Mouse (Mus musculus): ENCODE data around the gene Sun1. TPM values are rescaled to one million over a fixed set of nuclear protein-coding genes. Genes with fewer than 3 reads are reported as not detected.

The Sun1 gene
- total RNA-seq (2014; fragmentation: Nextera tagmentation), result 89.3 and 93.2 TPM in 2 replicates
- total RNA-seq (2017), result 72.3 and 92.9 TPM in 2 replicates

DNA sequence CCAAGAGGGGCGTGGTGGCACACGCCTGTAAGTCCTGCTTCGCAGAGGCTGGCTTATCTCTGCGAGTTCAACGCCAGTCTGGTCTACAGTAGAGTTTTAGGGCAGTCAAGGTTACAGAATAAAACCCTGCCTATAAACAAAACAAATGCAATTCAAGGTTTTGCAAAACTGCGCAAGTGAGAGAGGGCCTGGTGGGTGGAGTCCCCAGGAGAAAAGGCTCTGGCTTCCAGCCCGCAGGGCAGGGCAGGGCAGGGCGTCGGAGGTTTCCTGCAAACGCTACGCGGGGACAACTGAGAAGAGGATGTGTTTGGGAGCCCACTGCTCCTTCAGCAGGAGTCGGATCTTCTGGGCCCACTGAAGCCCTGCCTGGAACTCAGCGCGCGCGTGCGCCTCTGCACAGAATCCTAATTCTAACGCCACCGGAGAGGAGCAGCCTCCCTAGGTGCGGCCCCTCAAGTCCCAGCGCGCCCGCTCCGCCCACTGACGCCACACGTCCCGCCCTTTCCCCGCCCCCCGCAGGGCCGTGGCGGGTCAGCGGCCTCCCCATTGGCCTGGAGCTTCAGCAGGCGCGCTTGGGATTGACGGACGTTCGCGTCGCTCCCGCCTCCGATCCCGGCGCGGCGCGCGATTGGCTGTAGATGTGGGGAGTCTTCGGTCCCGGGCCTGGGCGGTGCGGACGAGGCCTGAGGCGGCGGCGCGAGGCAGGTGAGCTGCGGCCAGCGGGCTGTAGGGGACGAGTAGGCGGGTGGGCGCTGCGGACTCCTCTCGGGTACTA is at the start of gene Sun1:
Gene Sun1 (plus strand): TSS at position 643 of the 775 bp plus-strand sequence.
- peak; percentile 75 for ATAC-seq (replicated peaks; ENCODE audit: low FRiP score, low TSS enrichment, poor library complexity, severe bottlenecking)

DNA sequence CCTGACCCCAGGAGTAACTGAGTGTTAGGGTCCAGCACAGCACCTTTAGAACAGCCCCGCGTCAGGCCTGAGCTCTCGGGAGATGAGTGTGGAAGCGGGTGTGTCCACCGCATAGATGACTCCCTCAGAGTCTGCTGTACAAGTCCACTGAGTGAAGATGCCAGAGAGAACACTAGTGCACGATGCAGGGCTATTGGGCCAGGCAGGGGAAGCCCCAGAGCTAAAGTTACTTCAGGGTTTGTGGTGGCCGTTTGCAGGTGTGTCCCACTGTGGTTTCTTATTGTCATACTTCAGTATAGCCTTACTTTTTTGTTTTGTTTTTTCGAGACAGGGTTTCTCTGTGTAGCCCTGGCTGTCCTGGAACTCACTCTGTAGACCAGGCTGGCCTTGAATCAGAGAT is 39.5 kb upstream of the Sun1 start:
- ATAC-seq (replicated peaks; ENCODE audit: low FRiP score, low TSS enrichment, poor library complexity, severe bottlenecking), result no peak; the same call in 1 of the 2 replicates

DNA sequence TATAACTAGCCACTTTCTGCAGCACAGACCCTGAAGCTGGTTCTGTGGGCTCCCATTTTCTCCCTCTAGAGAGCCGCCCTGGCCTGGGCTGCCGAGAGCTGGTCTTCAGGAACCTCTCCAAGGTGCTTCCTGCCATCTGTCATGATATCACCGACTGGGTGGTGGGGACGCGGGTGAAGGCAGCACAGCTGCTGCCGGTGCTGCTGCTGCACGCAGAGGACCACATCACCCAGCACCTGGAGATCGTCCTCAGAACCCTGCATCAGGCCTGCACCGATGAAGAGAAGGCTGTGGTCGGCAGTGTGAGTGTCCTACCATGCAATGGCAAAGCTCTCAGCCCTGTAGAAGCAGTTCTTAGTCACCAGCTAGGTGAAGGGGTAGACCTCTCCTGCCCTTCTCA is 38.8 kb upstream of the Sun1 start:
- no peak for ATAC-seq (replicated peaks; ENCODE audit: low FRiP score, low TSS enrichment, poor library complexity, severe bottlenecking)

DNA sequence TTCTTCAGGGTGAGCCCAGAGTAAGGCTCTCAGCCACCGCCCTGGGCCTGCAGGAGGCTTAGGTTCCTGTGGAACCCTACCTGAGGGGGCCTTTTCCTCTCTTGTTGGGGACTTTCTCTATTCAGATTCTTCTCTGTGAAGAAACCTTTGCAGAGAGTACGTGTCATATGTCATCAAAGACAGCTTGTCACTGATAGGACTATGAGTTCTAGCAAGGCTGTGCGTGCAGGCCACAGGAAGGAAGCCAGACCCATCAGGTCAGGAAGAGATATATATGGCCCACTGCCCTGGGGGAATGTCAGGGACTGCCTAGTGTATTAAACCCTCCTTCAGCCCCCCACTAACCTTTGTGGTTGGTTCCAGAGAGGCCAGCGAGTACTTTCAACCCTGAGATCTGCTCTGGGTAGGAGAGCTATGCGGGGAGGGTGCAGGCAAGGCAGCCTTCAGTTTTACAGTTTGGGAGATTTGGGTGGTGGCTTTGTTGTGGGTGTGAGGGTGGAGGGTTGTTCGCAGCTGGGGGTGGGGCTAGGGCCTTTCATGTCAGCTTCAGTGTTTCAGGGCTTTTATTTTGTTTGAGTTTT is 33.6 kb upstream of the Sun1 start:
- peak; percentile 69 for ATAC-seq (replicated peaks; ENCODE audit: low FRiP score, low TSS enrichment, poor library complexity, severe bottlenecking)

DNA sequence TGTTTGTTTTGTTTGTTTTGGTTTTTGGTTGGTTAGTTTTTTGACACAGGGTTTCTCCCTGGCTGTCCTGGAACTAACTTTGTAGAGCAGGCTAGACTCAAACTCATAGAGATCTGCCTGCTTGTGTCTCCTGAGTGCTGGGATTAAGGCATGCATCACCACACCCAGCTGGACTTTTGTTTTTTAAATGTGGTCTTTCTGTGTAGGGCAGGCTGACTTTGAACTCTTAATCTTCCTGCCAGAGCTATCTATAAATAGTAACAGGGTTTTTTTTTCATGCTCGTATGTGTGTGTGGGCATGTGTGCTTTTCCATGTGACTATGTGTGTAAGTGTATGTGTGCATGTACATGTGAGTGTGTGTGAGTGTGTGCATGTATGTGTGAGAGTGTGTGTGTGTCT is 32.9 kb upstream of the Sun1 start:
- ATAC-seq (replicated peaks; ENCODE audit: low FRiP score, low TSS enrichment, poor library complexity, severe bottlenecking), result no peak

DNA sequence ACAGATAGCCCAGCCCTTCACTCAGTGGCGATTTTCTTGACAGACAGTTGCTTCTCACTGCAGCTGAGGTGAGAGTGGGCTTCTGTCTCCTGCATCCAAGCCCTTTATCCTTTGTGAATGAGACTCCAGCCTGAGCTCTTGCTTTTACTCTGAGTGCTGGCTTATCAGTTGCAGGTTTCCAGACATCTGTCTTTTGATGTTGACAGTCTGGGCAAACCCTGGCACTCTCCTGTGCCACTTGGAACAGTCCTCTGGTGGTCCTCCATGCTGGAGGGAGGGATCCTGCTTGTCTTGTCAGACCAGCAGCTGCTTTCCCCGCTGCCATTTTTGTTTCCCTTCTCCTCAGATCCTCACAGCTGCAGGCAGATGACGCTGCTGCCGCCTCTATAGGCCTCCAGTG is 28.5 kb upstream of the Sun1 start:
- ATAC-seq (replicated peaks; ENCODE audit: low FRiP score, low TSS enrichment, poor library complexity, severe bottlenecking), result peak; percentile 66

DNA sequence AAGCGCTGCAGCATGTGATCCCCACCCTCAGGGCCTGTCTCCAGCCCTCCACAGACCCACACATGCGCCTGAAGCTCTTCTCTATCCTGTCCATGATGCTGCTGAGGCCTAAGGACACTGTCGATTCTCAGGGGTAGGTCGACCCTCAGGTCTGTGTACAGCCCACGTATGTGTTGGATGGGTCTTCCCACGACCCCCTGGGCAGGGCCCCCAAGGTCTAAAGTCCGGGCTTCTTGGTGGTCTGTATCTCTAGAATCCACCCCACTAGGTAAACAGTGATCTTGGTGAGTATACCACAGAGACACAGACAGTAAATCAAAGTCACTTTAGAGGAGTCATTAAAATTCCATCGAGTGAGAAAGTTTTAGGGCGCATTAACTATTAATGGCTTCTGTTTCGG is 26.3 kb upstream of the Sun1 start:
- no peak for ATAC-seq (replicated peaks; ENCODE audit: low FRiP score, low TSS enrichment, poor library complexity, severe bottlenecking)

DNA sequence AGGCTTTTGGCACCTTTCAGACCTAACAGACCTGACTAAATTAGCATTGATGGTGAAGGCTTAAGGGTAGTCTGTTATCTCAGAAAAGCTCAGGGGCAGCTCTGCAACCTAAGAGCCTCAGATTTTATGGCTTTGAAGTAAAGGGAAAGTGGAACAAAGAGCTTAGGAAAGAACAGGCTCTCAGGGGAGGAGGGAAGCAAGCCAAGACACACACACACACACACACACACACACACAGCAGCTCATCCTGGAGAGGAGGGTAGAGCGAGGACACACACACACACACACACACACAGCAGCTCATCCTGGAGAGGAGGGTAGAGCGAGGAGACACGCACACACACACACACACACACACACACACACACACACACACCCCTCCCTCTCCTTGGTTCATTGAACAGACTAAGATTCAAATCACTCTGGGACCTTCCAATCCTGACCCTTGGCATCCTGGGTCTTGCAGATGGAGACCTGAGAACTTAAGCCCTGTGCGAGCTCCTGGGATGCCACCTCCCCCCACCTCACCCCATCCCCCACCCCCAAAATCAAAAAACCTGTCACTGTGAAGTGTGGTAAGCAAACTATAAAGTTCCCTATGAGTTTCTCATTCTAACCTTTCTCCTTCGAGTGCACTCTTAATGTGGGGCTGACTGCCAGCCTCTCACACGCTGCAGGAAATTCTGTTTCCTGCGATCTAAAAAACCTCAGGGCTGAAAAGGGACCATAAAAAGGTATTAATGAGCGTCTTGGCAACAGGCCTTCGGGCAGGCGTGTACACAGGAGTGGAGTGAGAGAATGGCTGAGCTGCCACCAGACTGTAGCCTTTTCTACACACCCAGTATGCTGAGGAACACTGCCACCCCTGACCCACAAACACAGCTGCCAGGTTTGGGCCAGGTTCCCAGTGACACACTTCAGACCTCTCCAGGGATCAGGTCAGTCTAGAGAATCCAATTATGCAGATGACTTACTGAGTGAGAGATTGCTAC is 25.6 kb upstream of the Sun1 start:
- ATAC-seq (replicated peaks; ENCODE audit: low FRiP score, low TSS enrichment, poor library complexity, severe bottlenecking), result no peak

DNA sequence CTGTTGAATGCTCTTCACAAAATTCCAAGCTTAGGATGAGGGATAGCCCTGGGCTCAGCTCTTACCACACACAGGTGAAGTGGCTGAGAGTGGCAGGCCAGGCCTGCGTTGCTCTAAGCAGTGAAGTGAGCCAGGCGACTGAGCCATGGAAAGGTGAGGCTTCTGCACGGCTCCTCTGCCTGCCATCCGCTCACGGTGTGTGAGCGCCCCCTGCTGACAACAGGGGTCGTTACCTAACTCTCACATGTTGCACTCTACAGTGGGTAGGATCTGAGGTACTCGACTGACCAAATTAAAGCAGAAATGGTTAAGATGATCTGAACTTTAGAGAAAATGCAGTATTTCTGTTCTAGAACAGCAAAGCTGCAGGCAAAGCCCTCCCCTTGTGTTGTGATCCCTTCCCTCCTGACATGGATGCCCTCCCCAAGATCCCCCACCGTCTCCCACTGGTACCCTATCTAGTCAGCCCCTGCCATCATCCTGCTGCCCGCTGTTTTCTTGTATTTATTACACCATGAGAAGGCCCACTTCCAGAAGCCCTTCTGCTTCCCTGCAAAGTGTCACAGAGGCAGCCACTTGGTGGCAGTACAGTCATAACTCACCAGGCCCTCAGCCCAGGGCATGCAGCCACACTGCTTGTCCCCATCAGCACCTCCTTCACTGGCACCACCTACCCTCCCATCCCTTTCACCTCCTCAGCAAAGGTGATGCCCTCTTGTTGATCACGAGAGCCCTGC is 21.4 kb upstream of the Sun1 start:
- peak; percentile 88 for ATAC-seq (replicated peaks; ENCODE audit: low FRiP score, low TSS enrichment, poor library complexity, severe bottlenecking)

DNA sequence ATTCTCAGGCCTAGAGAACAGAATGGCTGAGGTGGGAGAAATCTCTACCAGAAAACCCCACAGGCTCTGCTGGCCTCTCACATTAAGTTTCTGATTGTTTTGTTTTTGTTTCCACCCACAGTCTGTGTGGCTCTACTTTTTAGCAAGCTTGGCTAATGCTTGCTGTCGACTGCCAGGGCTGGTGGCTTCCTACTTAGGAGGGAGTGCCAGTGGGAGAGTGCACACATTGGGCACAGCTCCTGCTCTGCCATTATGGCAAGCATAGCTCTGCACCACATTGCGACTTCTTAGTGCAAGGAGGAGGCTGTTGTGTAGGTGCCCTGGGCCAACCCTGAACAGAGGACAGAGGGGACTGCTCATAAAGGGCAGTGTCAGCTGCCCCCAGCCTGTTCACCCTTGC is 17.3 kb upstream of the Sun1 start:
- no peak for ATAC-seq (replicated peaks; ENCODE audit: low FRiP score, low TSS enrichment, poor library complexity, severe bottlenecking)

DNA sequence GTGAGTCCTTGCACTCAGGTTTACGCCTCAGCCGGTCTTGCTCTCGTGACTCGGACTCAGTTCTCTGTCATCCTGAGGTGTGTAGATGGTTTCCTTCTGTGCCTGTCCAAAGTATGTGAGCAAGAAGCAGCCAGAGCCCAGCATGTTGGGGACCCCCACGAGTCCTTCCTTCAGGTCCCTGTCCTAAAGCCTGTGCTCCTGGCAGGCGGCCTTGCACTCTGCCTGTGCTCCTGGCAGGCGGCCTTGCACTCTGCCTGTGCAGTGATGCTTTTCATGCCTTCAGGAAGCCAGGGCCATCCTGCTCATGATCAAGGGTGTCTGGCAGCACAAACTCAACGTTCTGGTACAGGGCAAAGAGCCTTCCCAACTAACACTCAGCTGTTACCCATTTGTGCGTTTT is 16.8 kb upstream of the Sun1 start:
- no peak for ATAC-seq (replicated peaks; ENCODE audit: low FRiP score, low TSS enrichment, poor library complexity, severe bottlenecking)

DNA sequence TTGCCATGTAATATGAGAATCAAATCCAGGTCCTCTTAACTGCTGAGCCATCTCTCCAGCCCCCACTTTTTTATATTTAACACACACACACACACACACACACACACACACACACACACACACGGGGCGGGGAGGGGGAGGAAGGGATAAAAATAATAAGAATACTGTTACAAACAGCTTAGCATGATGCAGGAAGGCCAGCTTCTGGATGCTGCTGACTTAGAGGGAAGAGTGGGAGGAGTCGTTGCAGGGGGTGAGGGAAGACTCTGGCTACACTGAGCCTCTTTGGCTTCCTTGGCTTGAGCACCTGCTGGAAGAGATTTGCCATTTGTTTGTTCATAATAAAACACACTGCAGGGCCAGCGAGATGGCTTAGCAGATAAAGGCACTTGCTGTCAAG is 15.5 kb upstream of the Sun1 start:
- no peak for ATAC-seq (replicated peaks; ENCODE audit: low FRiP score, low TSS enrichment, poor library complexity, severe bottlenecking)

DNA sequence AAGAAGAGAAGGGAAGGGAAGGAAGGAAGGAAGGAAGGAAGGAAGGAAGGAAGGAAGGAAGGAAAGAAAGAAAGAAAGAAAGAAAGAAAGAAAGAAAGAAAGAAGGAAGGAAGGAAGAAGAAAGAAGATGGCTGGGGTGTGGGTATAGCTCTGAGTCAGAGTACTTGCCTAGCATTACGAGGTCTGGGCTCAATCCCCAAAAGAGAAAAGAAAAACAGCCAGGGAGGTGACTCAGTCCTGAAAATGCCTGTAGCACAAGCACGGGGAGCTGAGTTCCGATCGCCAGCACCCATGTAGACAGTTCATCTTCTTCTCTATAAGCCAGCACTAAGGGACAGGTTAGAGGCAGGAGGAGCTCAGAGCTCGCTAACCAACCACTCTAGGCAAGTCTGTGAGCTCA is 10.7 kb upstream of the Sun1 start:
- no peak for ATAC-seq (replicated peaks; ENCODE audit: low FRiP score, low TSS enrichment, poor library complexity, severe bottlenecking)

DNA sequence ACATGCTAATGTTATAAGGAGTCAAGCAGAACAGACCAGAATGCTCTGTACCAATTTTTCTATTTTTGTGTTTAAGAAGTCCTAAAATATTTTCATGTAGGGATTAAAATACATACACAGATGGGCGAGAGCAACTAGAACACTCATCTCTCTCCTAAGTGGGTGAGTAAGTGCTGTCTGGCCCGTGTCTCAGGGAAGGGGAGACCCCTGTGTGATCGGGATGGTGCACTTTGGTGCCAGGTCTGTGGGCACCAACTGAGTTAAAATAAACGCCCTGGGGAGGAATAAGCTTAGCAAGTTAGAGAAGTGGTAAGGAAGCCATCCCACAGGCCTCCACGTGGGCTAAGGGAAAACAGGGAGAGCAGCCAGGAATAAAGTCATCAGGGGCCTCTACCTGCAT is 9.5 kb upstream of the Sun1 start:
- no peak for ATAC-seq (replicated peaks; ENCODE audit: low FRiP score, low TSS enrichment, poor library complexity, severe bottlenecking)

DNA sequence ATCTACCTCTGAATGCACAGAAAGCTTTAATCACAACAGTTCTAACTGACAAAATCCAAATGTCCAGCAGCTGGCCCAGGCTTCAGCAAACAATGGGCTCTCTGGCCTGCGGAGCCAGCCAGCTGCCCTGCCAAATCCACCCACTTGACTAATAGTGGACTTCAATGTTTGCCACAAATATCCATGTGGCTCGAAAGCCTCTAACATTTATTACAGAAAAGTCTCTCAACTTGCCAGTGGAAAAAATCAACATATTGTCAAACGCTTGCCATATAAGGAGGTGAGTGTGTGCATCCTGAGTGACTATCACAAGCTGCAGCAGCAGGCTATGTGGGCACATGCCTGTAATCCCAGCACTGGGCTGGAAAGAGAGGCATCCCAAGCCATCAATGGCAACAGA is 1.7 kb upstream of the Sun1 start:
- no peak for ATAC-seq (replicated peaks; ENCODE audit: low FRiP score, low TSS enrichment, poor library complexity, severe bottlenecking)

DNA sequence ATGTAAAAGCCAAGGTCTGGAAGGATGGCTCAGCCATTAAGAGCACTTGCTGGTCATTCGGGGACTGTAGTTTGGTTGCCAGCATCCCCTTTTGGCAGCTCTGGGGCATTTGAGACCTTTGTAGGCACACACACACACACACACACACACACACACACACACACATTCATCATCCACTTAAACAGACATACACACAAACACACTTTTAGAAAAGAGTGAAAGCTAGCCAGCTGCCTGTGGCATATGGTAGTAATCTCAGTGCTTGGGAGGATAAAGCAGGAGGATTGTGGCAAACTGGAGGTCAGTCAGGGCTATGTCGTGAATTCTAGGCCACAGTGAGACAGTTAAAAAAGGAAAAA is 822 bp upstream of the Sun1 start:
- ATAC-seq (replicated peaks; ENCODE audit: low FRiP score, low TSS enrichment, poor library complexity, severe bottlenecking), result no peak

DNA sequence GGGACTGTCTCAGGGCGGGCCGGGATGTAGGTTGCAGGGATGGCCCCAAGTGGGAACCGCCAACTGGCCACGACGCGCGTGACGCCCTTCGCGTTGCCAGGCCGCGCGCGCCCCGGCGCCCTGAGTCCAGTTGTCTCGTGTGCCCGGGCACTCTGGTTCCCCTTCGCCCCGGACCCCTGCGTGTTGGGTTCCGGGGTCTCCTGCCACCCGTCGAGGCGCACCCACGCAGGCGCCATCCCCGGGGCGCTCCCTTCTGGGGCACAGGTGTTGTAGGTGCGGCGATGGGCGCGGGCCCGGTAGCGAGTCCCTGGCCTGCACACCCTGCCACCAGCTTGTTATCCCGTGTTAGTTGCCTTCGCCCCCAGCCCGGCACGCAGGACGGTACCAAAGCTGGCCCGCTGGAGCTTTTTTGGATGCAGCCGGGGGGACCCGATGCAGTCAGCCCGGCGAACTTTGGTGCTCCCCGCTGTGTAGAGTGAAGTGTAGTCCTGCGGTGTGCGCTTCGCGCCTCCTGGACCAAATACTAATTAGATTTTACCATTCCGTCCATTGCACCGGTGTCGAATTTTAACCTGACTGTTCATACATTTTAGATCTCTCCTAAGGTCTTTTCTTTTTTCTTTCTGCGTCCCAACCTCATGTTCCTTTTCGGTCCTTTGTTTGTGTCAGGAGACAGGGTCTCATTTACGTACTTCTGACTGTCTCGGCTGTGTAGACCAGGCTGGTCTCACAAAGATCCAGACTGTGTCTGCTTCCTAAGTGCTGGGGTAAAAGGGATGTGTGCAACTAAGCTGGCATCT is 533 bp downstream of the Sun1 start:
- ATAC-seq (replicated peaks; ENCODE audit: low FRiP score, low TSS enrichment, poor library complexity, severe bottlenecking), result no peak

DNA sequence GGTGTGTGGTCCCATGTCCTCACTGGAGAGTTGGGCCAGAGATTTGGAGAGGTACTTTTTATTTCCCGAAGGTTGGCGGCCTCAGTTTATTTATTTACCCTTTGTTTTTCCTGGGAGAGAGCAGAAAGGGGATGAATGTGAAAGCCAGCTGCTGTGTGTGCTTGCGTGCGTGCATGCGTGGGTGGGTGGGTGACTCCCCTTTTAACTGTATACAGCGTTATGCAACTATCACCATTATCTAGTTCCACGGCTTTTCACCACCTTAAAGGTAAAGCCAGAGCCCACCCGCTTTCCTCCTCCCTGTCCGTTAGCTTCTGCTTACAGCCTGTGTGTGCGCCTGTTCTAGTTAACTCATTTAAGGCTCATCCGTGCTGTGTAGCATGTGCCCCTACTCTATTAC is 1.7 kb downstream of the Sun1 start:
- ATAC-seq (replicated peaks; ENCODE audit: low FRiP score, low TSS enrichment, poor library complexity, severe bottlenecking), result no peak

DNA sequence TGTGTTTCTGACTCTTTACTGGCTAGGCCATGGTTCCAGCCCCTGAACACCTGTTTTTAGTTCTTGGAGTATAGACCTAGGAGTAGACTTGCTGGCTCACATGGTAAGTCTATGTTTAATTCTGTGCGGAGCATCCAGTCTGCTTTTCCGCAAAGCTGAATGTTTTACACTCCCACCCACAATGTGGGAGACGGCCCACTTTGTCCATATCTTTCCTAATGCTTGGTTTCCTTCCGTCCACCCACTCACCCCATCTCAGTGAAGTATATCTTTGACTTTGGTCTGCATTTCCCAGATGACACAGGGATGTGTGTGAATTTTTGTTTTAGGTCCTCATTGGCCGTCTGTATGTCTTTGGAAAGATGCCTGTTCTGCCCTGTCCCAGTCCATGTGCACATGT is 2.9 kb downstream of the Sun1 start:
- no peak for ATAC-seq (replicated peaks; ENCODE audit: low FRiP score, low TSS enrichment, poor library complexity, severe bottlenecking)
